Mouse (Mus musculus) hindbrain, embryonic 15.5 days (tissue): ENCODE results near the gene Hoxb4. TPM values are rescaled to one million over a fixed set of nuclear protein-coding genes. Genes with fewer than 3 reads are reported as not detected.

Experiments used
- ATAC-seq: fragments of 200-750 bp; cut with Nextera tagmentation; 2 replicates; pipeline ENCODE4 v1.8.0; 2017; ENCODE audit warnings: low read depth, moderate number of reproducible peaks, moderate TSS enrichment; ENCODE audit not compliant: low FRiP score
- H3K27ac ChIP-seq: fragments of 300-500 bp; sonication (generic); replicated peaks from 2 replicates; pipeline ENCODE4 v1.5.1; 2015; ENCODE audit warnings: mild to moderate bottlenecking, inconsistent platforms
- H3K27me3 ChIP-seq: fragments of 300-500 bp; sonication (generic); 2 replicates; pipeline ENCODE4 v1.6.1; 2015; ENCODE audit warnings: control low read depth, inconsistent platforms
- H3K36me3 ChIP-seq: fragments of 300-500 bp; sonication (generic); 2 replicates; pipeline ENCODE4 v1.6.1; 2015; ENCODE audit warnings: control low read depth, inconsistent platforms
- H3K4me1 ChIP-seq: fragments of 300-500 bp; sonication (generic); replicated peaks from 2 replicates; pipeline ENCODE4 v1.6.1; 2015; ENCODE audit warnings: control low read depth, inconsistent platforms
- H3K4me2 ChIP-seq: fragments of 300-500 bp; sonication (generic); 2 replicates; pipeline ENCODE4 v1.6.1; 2015; ENCODE audit warnings: moderate library complexity, mild to moderate bottlenecking, inconsistent platforms
- H3K4me3 ChIP-seq: fragments of 300-500 bp; sonication (generic); 2 replicates; pipeline ENCODE4 v1.5.1; 2015; ENCODE audit warnings: mild to moderate bottlenecking, inconsistent platforms
- H3K9ac ChIP-seq: fragments of 300-500 bp; sonication (generic); 2 replicates; pipeline ENCODE4 v1.6.1; 2015; ENCODE audit warnings: inconsistent platforms
- H3K9me3 ChIP-seq: fragments of 300-500 bp; sonication (generic); 2 replicates; pipeline ENCODE4 v1.6.1; 2016; ENCODE audit warnings: control low read depth, inconsistent platforms
- WGBS: fragments of 180-500 bp; shearing (Covaris S2); methylation state at CpG from one replicate; pipeline ENCODE4 v1.1.7; 2015; 5-methylcytosine and 5-hydroxymethylcytosine counted together
- polyA plus RNA-seq: library from polyadenylated mRNA; unstranded; fragments of >200 nt; fragmentation: Nextera tagmentation; extraction: Ambion mirVana; gene quantifications from 2 replicates; pipeline ENCODE4 v1.2.1, GENCODE M21; 2015

Hoxb4 gene
- polyA plus RNA-seq, 1 experiment from 2014 or later = 3.8 TPM

- no peak overlapping the region for H3K9ac ChIP-seq
- peak overlapping the region; percentile 97 for H3K27ac ChIP-seq
- no peaks in the 10 kb centered on the region for H3K9me3 ChIP-seq
- peak overlapping the region; percentile 60 for H3K4me2 ChIP-seq
- no peak overlapping the region for H3K4me3 ChIP-seq
- peaks cover 45% of the 10 kb centered on the region for H3K4me1 ChIP-seq
- no peak for ATAC-seq
- no peaks in the 10 kb centered on the region for H3K36me3 ChIP-seq
- 11% methylated on average over 2 of the region's 2 CpGs for WGBS
- H3K27me3 ChIP-seq = peaks cover 12% of the 10 kb centered on the region
Measured at GRCm38 (mm10) chr11:96350791-96351190, 32.7 kb downstream of the Hoxb4 start.

GRCm38 (mm10) chr11:96351312-96351711 is 33.2 kb downstream of the Hoxb4 start:
- H3K9me3 ChIP-seq = no peaks in the 10 kb centered on the region
- peaks cover 42% of the 10 kb centered on the region for H3K4me1 ChIP-seq
- peaks cover 12% of the 10 kb centered on the region for H3K27me3 ChIP-seq
- WGBS = 1% methylated on average over 11 of the region's 11 CpGs
- H3K4me2 ChIP-seq = peak overlapping the region; percentile 60
- ATAC-seq = peak; percentile 44; the same call in 1 of the 2 replicates
- H3K9ac ChIP-seq = peak overlapping the region; percentile 76
- H3K27ac ChIP-seq = peak overlapping the region; percentile 97
- H3K36me3 ChIP-seq = no peaks in the 10 kb centered on the region
- peak overlapping the region; percentile 55 for H3K4me3 ChIP-seq

GRCm38 (mm10) chr11:96351831-96352230 is 33.8 kb downstream of the Hoxb4 start:
- WGBS = under 1% methylated on average over 21 of the region's 22 CpGs
- ATAC-seq = no peak
- Histone ChIP-seq H3K4me3 (peak overlapping the region; percentile 55), H3K27me3 (0 out of 2 replicates have a peak, but pooled peaks cover 11% of the 10 kb centered on the region), H3K9ac (peak overlapping the region; percentile 76), H3K9me3 (no peaks in the 10 kb centered on the region), H3K4me2 (peak overlapping the region; percentile 60), H3K4me1 (peaks cover 37% of the 10 kb centered on the region), H3K27ac (peak overlapping the region; percentile 97), H3K36me3 (no peaks in the 10 kb centered on the region)

DNA sequence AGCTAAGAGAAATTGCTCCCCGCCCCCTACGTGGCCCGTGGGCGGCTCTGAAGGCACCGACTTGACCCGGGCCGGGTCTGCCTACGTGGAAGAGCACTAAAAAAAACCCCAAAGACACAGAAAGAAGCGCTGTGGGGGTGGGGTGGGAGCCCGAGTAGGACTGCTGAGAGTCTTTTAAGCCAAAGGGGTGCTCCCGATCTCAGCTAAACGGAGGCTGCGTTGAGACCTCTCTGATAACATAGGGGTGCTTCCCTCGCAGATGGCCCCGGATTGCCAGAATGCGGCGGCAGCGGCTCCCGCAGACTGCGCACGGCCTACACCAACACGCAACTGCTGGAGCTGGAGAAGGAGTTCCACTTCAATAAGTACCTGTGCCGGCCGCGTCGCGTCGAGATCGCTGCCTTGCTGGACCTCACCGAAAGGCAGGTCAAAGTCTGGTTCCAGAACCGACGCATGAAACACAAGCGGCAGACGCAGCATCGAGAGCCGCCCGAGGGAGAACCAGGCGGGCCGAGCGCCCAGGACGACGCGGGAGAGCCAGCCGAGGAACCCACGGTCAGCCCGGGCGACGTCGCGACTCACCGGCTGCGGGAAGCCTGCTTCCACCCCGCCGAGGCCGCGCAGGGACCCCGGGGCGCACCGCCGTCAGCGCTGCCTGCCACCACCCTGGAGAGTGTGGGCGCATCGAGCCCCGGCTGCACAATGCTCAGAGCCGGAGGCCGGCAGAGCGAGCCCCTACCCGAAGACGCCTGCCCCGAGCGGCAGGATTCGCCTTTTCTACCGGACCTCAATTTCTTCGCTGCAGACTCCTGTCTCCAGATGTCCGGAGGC is 34.8 kb downstream of the Hoxb4 start:
- peak overlapping the region; percentile 76 for H3K9ac ChIP-seq

DNA sequence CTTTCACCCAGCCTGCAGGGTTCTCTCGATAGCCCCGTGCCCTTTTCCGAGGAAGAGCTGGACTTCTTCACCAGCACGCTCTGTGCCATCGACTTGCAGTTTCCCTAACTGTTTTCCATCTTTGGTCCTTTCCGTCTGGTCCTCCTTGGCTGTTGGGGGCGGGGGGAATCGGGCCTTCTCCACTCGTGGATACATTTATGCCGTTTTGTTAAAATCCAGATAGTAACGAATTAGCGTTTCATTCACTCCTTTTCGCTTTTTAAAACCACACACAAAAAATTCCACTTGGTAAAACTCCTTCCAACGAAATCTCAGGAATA is 35.4 kb downstream of the Hoxb4 start:
- Histone ChIP-seq H3K27me3 (peaks cover 17% of the 10 kb centered on the region; the same call in 1 of the 2 replicates), H3K9me3 (no peaks in the 10 kb centered on the region), H3K27ac (peak overlapping the region; percentile 97), H3K9ac (peak overlapping the region; percentile 76), H3K36me3 (no peaks in the 10 kb centered on the region), H3K4me1 (peaks cover 24% of the 10 kb centered on the region), H3K4me2 (peak overlapping the region; percentile 60), H3K4me3 (peak overlapping the region; percentile 55)
- no peak for ATAC-seq
- WGBS = under 1% methylated on average over 14 of the region's 14 CpGs

More for the DNA sequence above, 34.8 kb downstream of the Hoxb4 start:
- Histone ChIP-seq H3K27ac (peak overlapping the region; percentile 97), H3K36me3 (no peaks in the 10 kb centered on the region), H3K9me3 (no peaks in the 10 kb centered on the region), H3K27me3 (peaks cover 17% of the 10 kb centered on the region; the same call in 1 of the 2 replicates), H3K4me2 (peak overlapping the region; percentile 60), H3K4me1 (peaks cover 30% of the 10 kb centered on the region), H3K4me3 (peak overlapping the region; percentile 55)
- under 1% methylated on average over 75 of the region's 75 CpGs for WGBS
- no peak for ATAC-seq

DNA sequence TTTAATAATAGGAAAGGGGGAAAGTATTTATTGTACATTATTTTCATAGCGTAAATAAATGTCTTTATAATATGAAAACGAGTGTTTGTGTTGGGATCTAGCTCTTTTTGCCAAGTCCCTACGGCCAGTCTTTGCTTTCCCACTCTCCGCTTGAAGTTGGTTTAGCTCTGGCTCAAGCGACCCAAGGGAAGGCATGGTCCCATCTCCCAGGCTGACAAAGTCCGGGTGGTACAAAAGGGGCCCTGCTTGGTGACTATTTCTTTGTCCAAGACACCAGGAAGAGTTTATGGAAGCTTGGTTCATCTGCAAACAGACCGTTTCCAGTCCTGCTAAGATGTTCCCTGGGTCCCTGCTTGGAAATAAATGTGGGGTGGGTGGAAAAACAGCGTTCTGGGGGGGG is 35.9 kb downstream of the Hoxb4 start:
- WGBS = 6% methylated on average over 8 of the region's 8 CpGs
- no peak for ATAC-seq
- Histone ChIP-seq H3K4me2 (peak overlapping the region; percentile 60), H3K36me3 (no peaks in the 10 kb centered on the region), H3K9ac (peak overlapping the region; percentile 50), H3K9me3 (no peaks in the 10 kb centered on the region), H3K4me1 (peaks cover 22% of the 10 kb centered on the region), H3K27me3 (peaks cover 20% of the 10 kb centered on the region; the same call in 1 of the 2 replicates), H3K27ac (peak overlapping the region; percentile 97), H3K4me3 (peak overlapping the region; percentile 55)

- H3K9ac ChIP-seq = peak overlapping the region; percentile 50
- H3K27ac ChIP-seq = peak overlapping the region; percentile 97
Measured at GRCm38 (mm10) chr11:96354376-96354775, 36.3 kb downstream of the Hoxb4 start.

GRCm38 (mm10) chr11:96354801-96355311 is 36.8 kb downstream of the Hoxb4 start:
- WGBS = 3% methylated on average over 9 of the region's 9 CpGs
- Histone ChIP-seq H3K4me2 (peak overlapping the region; percentile 60), H3K27ac (peak overlapping the region; percentile 97), H3K9me3 (no peaks in the 10 kb centered on the region), H3K36me3 (no peaks in the 10 kb centered on the region), H3K4me3 (peak overlapping the region; percentile 55), H3K27me3 (peaks cover 22% of the 10 kb centered on the region; the same call in 1 of the 2 replicates), H3K4me1 (peaks cover 13% of the 10 kb centered on the region), H3K9ac (peak overlapping the region; percentile 50)
- no peak for ATAC-seq

More at GRCm38 (mm10) chr11:96354376-96354775, 36.3 kb downstream of the Hoxb4 start:
- Histone ChIP-seq H3K36me3 (no peaks in the 10 kb centered on the region), H3K9me3 (no peaks in the 10 kb centered on the region), H3K4me2 (peak overlapping the region; percentile 60), H3K4me3 (peak overlapping the region; percentile 55), H3K27me3 (peaks cover 22% of the 10 kb centered on the region; the same call in 1 of the 2 replicates), H3K4me1 (peaks cover 18% of the 10 kb centered on the region)
- ATAC-seq = no peak
- WGBS = under 1% methylated on average over 25 of the region's 25 CpGs

DNA sequence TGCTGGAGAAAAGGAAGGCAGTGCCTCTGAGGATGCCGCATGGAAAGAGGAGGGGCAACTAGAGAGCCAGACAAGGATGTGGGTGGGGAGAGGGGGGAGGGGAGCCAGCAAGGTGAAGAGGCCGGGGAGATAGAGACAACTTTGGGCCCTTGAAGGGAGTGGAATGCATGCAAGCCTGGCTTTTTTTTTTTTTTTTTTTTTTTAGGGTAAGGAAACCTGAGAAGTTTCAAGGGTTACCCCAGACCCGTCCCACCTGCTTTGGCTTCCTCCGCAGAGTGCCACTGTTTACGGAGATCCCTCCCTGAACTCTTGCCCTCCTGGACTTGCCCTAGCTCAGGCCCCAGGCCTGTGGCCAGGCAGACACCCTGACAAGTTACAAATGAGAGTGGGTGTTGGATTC is 45.7 kb downstream of the Hoxb4 start:
- Histone ChIP-seq H3K27ac (no peak overlapping the region), H3K9me3 (no peaks in the 10 kb centered on the region), H3K4me3 (no peak overlapping the region), H3K9ac (no peak overlapping the region), H3K4me2 (no peak overlapping the region), H3K36me3 (no peaks in the 10 kb centered on the region), H3K4me1 (peaks cover 14% of the 10 kb centered on the region), H3K27me3 (peaks cover 61% of the 10 kb centered on the region)
- ATAC-seq = no peak
- 13% methylated on average over 5 of the region's 5 CpGs for WGBS

DNA sequence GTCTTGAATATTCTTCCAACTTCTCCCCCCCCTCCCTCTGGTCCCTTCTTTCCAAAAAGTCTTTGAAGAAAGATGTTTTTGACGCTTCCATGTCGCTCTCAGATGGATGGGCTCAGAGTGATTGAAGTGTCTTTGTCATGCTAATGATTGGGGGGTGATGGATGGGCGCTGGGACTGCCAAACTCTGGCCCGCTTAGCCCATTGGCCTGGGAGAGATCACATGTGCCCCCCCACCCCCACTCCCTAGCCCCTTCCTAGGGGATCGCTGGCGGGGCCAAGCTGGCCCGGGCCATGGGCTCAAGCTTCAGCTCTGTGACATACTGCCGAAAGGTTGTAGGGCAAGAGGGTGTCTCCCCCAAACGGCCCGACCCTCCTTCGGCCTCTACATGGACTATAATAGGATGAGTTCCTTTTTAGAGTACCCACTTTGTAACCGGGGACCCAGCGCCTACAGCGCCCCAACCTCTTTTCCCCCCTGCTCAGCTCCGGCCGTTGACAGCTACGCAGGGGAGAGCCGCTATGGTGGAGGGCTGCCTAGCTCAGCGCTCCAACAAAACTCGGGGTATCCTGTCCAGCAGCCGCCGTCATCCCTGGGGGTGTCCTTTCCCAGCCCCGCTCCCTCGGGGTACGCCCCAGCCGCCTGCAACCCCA is 47.5 kb downstream of the Hoxb4 start, which contains the start of gene Hoxb1:
Gene Hoxb1, plus strand, starts transcription at position 312 of the 651 bp plus-strand sequence.
- no peak within 1 kb of the TSS for H3K27ac ChIP-seq
- ATAC-seq = peak; percentile 51; the same call in 1 of the 2 replicates
- peaks cover 73% of the 10 kb centered on the region for H3K27me3 ChIP-seq
- H3K9ac ChIP-seq = no peak within 1 kb of the TSS
- peak within 1 kb of the TSS; percentile 41 for H3K4me2 ChIP-seq
- H3K4me3 ChIP-seq = peak within 1 kb of the TSS; percentile 20
- peaks cover 14% of the 10 kb centered on the region for H3K4me1 ChIP-seq
- H3K36me3 ChIP-seq = no peaks in the 10 kb centered on the region
- H3K9me3 ChIP-seq = no peaks in the 10 kb centered on the region
- WGBS = 4% methylated on average over 24 of the region's 26 CpGs

GRCm38 (mm10) chr11:96366092-96367041 is 48.3 kb downstream of the Hoxb4 start:
- 4% methylated on average over 47 of the region's 47 CpGs for WGBS
- no peak for ATAC-seq
- peak overlapping the region; percentile 41 for H3K4me2 ChIP-seq
- peaks cover 14% of the 10 kb centered on the region for H3K4me1 ChIP-seq
- peaks cover 74% of the 10 kb centered on the region for H3K27me3 ChIP-seq
- H3K27ac ChIP-seq = no peak overlapping the region
- H3K9ac ChIP-seq = no peak overlapping the region
- no peaks in the 10 kb centered on the region for H3K36me3 ChIP-seq
- H3K4me3 ChIP-seq = peak overlapping the region; percentile 20
- H3K9me3 ChIP-seq = no peaks in the 10 kb centered on the region
